Mouse (Mus musculus) monocyte, adult 5-6 weeks (primary cell): ENCODE results near the gene Dck. TPM values are rescaled to one million over a fixed set of nuclear protein-coding genes. Genes with fewer than 3 reads are reported as not detected.

Source experiments
- ATAC-seq: fragments of 153-309, 156-312 bp; replicated peaks from 2 replicates; pipeline ENCODE4 v1.8.0; 2017; ENCODE audit warnings: mild to moderate bottlenecking; ENCODE audit not compliant: low TSS enrichment, insufficient number of reproducible peaks, severe bottlenecking, poor library complexity, low FRiP score
- total RNA-seq: library from RNA; stranded (forward); fragments of 200-1000, 200-491, 200-594 nt; gene quantifications from 3 replicates; pipeline ENCODE4 v1.2.3, GENCODE M21; 2017

The Dck gene
- total RNA-seq, 1 experiment from 2014 or later: 19.1 TPM

DNA sequence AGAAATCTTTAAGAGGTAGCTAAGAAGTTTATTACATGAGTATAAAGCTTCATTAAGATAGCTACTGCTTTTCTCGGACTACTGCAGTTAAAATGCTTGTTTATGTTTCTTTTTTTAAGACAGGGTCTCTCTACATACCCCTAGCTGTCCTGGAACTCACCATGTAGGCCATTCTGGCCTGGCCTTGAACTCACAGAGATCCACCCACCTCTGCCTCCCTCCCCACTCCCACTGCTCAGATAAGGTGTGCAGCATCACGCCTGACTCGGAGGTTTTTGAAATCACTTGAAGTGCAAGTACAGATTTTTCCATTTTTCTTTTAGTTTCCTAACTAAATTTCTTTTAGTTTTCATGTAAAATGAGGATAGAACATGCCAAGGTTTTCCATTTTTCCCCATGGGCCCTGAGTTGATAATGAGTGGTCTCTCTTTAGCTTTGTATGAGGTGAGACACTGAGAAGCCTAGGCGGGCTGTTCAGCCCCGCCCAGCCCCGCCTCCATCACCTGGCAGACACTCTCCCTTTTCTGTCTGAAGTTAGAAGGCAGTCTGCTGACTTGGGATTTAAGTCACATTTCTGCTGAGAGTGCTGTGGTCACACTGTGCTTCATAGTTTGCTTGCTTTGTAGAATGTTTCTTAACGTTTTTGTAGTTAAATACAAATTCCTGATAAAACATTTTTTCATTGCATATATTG is 17.4 kb downstream of the Dck start:
- no peak for ATAC-seq

GRCm38 (mm10) chr5:88785059-88785458 is 20.3 kb downstream of the Dck start:
- ATAC-seq: no peak

GRCm38 (mm10) chr5:88790675-88791074 is 25.9 kb downstream of the Dck start:
- no peak for ATAC-seq

DNA sequence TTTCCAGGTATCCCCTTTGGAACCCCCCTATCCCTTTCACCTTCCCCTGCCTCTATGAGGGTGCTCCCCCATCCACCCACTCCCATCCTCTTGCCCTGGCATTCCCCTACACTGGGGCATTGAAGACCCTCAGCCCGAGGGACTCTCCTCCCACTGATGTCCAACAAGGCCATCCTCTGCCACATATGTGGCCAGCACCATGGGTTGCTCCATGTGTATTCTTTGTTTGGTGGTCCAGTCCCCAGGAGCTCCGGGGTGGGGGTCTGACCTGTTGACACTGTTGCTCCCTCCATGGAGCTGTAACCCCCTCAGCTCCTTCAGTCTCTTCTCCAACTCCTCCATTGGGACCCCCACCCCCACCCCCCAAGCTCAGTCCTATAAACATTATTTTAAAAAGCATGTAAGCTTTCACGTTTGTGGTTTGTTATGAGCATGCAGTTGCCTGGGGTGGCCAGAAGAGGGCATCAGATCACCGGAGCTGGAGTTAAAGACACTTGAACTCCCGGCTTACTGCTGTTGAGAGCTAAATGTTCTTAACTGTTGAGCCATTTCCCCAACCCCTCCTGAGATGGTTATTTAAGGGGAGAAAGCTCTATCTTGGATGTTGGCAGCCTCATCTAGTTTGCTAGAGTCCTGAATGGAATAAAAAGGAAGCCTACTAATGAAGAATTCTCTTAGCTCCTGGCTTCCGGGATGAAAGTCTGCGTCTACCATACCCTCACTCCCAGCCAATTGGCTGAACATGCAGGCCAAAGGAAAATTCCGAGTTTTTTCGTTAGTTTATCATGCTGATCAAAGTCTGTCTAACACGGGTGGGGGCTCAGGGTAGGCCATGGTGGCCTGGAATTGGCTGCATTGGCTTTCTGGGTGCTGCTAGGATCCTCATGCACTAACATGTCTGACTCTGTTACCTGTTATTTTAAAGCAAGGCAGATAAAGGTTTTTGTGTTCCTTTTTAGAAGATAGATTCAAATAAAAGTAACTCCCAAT is 26.8 kb downstream of the Dck start:
- ATAC-seq: peak; percentile 82; the same call in 1 of the 2 replicates

- ATAC-seq: no peak
Measured at GRCm38 (mm10) chr5:88793676-88794075, 28.9 kb downstream of the Dck start.

DNA sequence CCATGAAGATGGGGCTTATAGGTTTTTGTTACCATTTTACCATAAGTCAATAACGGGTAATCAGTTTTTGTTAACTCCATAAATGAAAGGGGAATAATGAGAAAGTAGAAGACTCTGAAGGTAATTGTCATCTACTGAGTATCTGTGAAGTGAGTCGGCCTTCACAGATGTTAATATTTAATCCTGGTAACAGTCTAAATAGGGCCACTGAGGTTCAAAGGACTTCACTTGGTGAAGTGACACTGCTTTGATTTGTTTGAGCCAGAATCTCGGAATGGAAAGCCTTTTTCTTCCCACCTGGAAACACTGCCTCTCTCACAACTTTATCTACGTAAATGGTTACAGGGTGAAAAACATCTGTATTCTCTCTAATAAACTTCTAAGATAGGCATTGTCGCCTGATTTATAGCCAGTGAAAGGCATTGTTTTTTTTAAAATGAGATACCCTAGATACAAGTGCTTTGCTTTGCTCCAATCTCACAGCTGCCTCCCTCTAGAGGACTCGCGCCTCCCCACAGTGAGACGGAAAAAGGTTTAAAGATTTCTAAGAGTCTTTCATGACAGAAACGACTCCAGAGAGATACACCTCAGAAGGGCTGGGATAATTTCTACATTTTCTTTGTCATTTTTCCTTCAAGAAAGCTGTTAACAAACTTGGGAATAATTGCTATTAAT is 31.3 kb downstream of the Dck start:
- ATAC-seq: no peak

DNA sequence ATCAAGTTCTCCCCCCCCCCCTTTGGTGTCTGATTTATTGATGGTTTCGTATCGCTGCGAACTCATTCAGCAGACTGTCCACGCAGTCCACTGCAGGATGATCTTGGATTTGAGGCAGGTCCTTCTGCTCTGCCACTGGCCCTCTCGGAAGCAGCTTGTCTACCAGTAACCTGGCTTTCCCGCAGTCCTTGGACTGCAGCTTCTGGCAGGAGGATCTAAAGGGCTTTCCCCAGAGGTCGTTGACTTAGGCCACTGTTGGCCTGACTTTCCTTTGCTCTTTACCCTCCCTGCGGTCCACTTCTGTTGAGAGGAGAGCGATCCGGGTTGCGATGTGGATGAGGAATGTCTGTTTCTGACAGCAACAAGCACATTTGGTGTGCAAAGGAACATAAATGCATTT is 31.8 kb downstream of the Dck start:
- ATAC-seq: no peak

DNA sequence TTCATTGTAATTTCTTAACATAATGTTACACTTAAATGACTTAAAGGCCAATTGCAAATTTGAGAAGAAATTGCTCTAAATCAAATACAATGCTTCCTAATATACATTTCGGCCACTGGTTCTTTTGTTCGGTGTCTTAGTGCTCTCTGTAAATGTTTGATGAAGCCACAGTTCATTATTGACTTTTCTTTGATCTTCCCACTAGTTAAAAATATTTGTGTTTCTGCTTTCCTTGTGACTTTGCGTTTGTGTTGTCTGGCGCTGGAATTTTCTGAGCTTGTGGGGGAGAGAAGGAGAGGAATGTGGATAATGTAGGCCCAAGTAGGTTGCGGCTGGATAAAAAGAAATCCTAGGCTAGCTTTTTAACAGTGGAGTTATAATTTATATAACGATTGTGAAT is 32.3 kb downstream of the Dck start:
- no peak for ATAC-seq

GRCm38 (mm10) chr5:88805616-88806015 is 40.8 kb downstream of the Dck start:
- no peak for ATAC-seq

GRCm38 (mm10) chr5:88806278-88806677 is 41.5 kb downstream of the Dck start:
- ATAC-seq: no peak

- no peak for ATAC-seq
Measured at GRCm38 (mm10) chr5:88807342-88807741, 42.5 kb downstream of the Dck start.

DNA sequence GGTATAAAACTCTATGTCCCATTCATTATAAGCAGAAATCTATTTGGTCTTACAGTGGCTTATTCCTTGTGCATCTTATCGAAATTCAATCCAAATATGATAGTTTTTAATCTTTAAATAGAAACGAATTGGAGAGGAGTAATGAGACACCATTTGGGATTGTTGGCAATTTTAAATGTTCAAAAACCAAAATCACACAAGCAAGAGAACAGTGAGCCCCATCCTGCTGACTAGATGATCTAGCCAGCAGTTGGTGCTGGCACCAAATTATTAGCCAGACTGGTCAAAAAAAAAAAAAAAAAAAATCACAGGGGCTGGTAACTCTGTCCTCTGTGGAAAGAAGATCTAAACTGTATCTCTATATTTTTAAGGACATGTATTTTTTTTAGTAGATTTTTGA is 48.4 kb downstream of the Dck start:
- ATAC-seq: no peak

DNA sequence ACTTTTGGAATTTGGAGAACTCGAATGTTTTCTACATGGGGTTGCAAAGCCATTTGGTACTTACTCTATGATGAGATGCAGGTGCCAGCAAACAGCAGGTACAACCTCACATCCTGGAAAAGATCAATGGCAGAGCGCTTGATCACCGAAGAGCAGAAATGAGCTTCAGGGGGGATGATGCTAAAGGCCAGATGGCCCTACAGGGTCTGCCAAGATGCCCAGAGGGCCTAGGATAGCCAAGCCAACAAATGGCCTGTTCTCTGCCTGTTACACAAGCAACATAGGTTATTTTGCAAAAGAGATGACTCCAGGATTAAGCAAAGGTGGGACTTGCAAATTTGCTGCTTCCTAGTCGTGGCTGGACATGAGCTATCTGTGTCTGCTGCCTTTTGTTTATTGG is 49.8 kb downstream of the Dck start:
- no peak for ATAC-seq

- ATAC-seq: no peak
Measured at GRCm38 (mm10) chr5:88821542-88821941, 56.7 kb downstream of the Dck start.

DNA sequence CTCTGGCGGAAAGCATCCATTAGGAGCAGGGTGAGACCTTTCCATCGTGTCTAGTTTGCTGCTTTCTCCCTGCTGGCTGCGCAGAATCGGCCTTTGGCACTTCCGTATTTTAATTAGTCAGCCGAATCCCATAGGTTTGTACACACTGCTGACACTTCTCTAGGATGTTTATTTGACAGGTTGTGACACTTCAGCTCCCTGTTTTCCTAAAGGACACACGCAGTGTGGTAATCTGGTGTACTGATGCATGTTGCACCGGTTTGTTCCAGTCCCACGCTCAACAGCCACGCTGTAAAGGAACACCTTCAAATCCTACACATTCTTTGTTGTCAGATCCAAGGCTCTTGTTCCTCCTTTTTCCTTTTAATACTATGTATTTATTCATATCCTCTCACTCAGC is 60.0 kb downstream of the Dck start:
- no peak for ATAC-seq

GRCm38 (mm10) chr5:88829835-88830571 is 65.2 kb downstream of the Dck start:
- ATAC-seq: no peak

DNA sequence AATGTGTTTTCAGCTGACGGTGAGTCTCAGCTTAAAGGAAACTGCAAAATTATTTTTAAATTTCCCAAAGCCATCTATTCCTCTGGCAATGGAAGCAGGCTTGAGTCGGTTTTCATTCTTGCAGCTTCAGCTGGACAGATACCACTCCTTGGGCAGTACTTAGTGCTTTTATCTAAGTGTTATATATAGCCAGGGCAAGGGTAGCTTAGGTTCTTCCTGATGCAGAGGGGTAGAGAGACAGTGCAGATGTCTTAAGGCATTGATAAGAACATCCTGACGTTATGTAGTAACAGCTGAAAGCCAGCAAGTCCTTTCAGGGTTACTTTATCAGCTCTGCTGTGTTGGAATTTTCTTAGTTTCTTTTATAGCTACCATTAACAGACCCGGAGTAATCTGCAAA is 66.1 kb downstream of the Dck start:
- no peak for ATAC-seq

DNA sequence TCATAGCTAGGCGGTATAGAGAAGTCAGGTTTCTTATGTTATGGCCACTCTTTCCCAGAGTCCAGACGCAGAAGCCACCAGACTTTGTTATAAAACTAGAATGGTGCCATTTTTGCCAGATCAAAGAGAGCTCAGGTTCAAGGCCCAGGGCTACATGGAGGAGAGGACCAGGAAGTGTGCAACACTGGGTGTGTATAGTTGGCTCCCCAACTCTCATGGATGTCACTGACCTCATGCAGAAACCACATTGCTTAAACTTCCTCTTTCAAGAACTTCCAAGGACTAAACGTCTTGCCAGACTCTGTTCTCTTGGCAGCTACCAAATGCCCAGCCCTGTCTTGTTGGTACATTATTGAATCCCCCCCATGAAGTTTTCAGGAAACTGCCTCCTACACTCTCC is 67.1 kb downstream of the Dck start:
- no peak for ATAC-seq
